Mouse (Mus musculus) liver, postnatal 0 days (tissue): Measurements from ENCODE around the gene Tango6.

Source experiments
- CTCF ChIP-seq: sonication (generic); IDR thresholded peaks from 2 replicates; pipeline ENCODE4 v1.5.1; 2016; ENCODE audit warnings: antibody characterized with exemption, low read depth
- EP300 ChIP-seq: IDR thresholded peaks from 2 replicates; pipeline ENCODE4 v1.6.1; 2016; ENCODE audit warnings: antibody characterized with exemption, low read depth, mild to moderate bottlenecking

DNA sequence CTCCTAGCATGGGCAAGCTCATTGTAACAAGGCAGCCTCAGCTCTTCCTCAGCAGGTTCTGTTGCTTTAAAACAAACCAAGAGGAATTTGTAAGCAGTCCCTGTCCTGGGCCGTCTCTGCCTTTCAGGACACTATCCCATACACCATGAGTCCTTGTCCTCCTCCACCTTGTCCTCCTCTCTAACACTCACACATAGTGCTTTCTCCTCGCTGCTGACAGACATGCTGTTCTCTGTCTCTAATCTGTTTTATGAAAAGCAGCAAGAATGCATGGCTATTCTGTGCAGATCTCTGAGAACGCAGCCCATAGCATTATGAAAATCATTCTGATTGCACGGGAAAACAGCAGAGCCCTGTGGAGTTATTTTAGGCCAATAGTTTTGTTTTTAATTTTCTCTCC lies 78.4 kb downstream of the Tango6 start:
- TF ChIP-seq CTCF (no peak), EP300 (no peak)
